Mouse (Mus musculus): ENCODE data around the gene Pgk1. TPM values are rescaled to one million over a fixed set of nuclear protein-coding genes. Genes with fewer than 3 reads are reported as not detected.
A peak's percentile ranks its signal among the peaks of the same experiment; 100 is the strongest.

Gene Pgk1
- polyA plus RNA-seq, 1 experiment from 2014 or later, result 263 TPM

- no peak overlapping the region for H3K4me2 ChIP-seq (ENCODE audit: low read length)
- 0 out of 2 replicates have a peak, but pooled peaks cover 2% of the 10 kb centered on the region for H3K36me3 ChIP-seq (ENCODE audit: control insufficient read depth, insufficient read depth)
- H3K9me3 ChIP-seq (ENCODE audit: control insufficient read depth, low read length), result no peaks in the 10 kb centered on the region
- WGBS, result 58% methylated on average over 5 of the region's 5 CpGs
- no peak overlapping the region for H3K9ac ChIP-seq (replicated peaks; ENCODE audit: low read depth, low read length)
- no peak overlapping the region for H3K27ac ChIP-seq (ENCODE audit: low read length)
- ATAC-seq, result no peak
- no peaks in the 10 kb centered on the region for H3K27me3 ChIP-seq (replicated peaks; ENCODE audit: control insufficient read depth, insufficient read depth, low read length)
- no peaks in the 10 kb centered on the region for H3K4me1 ChIP-seq (replicated peaks; ENCODE audit: control insufficient read depth, insufficient read depth, low read length)
- no peak overlapping the region for H3K4me3 ChIP-seq (replicated peaks; ENCODE audit: low read length)
Measured at GRCm38 (mm10) chrX:106197308-106197707, 10.4 kb downstream of the Pgk1 start.

DNA sequence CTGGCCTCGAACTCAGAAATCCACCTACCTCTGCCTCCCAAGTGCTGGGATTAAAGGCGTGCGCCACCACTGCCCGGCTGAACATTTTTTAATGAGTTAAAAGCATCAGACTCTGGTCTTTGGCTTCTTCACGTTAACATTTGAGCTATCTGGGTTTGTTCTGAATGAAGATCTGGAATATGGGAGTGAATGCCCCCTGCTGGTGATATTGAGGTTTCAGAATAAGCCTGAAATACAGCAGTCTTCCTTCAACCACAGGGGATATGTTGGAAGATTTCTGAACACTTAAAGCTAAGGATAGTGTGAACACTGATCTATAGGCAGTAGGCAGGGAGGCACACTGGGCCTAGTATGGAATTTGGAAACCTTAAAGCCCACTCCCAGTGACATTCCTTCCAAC lies 12.0 kb downstream of the Pgk1 start:
- 0 out of 2 replicates have a peak, but pooled peaks cover 2% of the 10 kb centered on the region for H3K36me3 ChIP-seq (ENCODE audit: control insufficient read depth, insufficient read depth)

GRCm38 (mm10) chrX:106209100-106209499 lies 22.2 kb downstream of the Pgk1 start:
- H3K36me3 ChIP-seq (ENCODE audit: control insufficient read depth, insufficient read depth), result no peaks in the 10 kb centered on the region
- WGBS, result 92% methylated on average over 2 of the region's 2 CpGs
- ATAC-seq, result no peak
- no peak overlapping the region for H3K9ac ChIP-seq (replicated peaks; ENCODE audit: low read depth, low read length)
- no peak overlapping the region for H3K4me3 ChIP-seq (replicated peaks; ENCODE audit: low read length)
- no peak overlapping the region for H3K4me2 ChIP-seq (ENCODE audit: low read length)
- no peaks in the 10 kb centered on the region for H3K4me1 ChIP-seq (replicated peaks; ENCODE audit: control insufficient read depth, insufficient read depth, low read length)
- H3K27ac ChIP-seq (ENCODE audit: low read length), result no peak overlapping the region
- no peaks in the 10 kb centered on the region for H3K9me3 ChIP-seq (ENCODE audit: control insufficient read depth, low read length)
- H3K27me3 ChIP-seq (replicated peaks; ENCODE audit: control insufficient read depth, insufficient read depth, low read length), result no peaks in the 10 kb centered on the region

More for the DNA sequence above, 12.0 kb downstream of the Pgk1 start:
- no peak overlapping the region for H3K4me2 ChIP-seq (ENCODE audit: low read length)
- H3K27ac ChIP-seq (ENCODE audit: low read length), result no peak overlapping the region
- H3K9ac ChIP-seq (replicated peaks; ENCODE audit: low read depth, low read length), result no peak overlapping the region
- H3K27me3 ChIP-seq (replicated peaks; ENCODE audit: control insufficient read depth, insufficient read depth, low read length), result no peaks in the 10 kb centered on the region
- no peaks in the 10 kb centered on the region for H3K9me3 ChIP-seq (ENCODE audit: control insufficient read depth, low read length)
- WGBS, result 75% methylated on average over 5 of the region's 5 CpGs
- no peaks in the 10 kb centered on the region for H3K4me1 ChIP-seq (replicated peaks; ENCODE audit: control insufficient read depth, insufficient read depth, low read length)
- no peak for ATAC-seq
- no peak overlapping the region for H3K4me3 ChIP-seq (replicated peaks; ENCODE audit: low read length)

GRCm38 (mm10) chrX:106219171-106220032 lies 32.5 kb downstream of the Pgk1 start:
- Histone ChIP-seq H3K27ac (ENCODE audit: low read length) (peak overlapping the region; percentile 92), H3K27me3 (replicated peaks; ENCODE audit: control insufficient read depth, insufficient read depth, low read length) (no peaks in the 10 kb centered on the region), H3K9me3 (ENCODE audit: control insufficient read depth, low read length) (peaks cover 3% of the 10 kb centered on the region; the same call in 1 of the 2 replicates), H3K4me2 (ENCODE audit: low read length) (peak overlapping the region; percentile 54), H3K4me1 (replicated peaks; ENCODE audit: control insufficient read depth, insufficient read depth, low read length) (no peaks in the 10 kb centered on the region), H3K9ac (replicated peaks; ENCODE audit: low read depth, low read length) (peak overlapping the region; percentile 85), H3K36me3 (ENCODE audit: control insufficient read depth, insufficient read depth) (no peaks in the 10 kb centered on the region), H3K4me3 (replicated peaks; ENCODE audit: low read length) (peak overlapping the region; percentile 64)
- ATAC-seq, result peak; percentile 96
- WGBS, result 23% methylated on average over 58 of the region's 60 CpGs

DNA sequence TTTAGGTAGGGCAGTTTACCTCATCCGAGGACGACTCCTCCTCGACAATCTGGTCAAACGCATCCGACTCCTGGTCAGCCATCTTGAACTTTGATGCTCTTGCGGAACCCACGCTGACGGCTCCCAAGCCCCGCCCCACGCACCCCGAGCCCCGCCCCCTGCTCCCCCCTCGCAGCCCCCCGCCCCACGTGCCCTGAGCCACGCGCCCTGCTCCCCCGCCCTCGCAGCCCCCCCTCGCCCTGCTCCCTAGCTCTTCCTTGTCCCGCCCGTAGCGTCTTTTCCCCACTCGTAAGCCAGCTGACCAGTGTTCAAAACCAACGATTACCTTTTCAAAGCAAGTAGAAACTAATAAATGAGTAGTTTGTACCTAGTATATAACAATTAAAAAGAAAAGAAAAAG lies 34.2 kb downstream of the Pgk1 start, which contains the start of gene Taf9b:
TSS of gene Taf9b (minus strand) at position 101 of the 400 bp plus-strand sequence.
- Histone ChIP-seq H3K4me3 (replicated peaks; ENCODE audit: low read length) (peak within 1 kb of the TSS; percentile 64), H3K9me3 (ENCODE audit: control insufficient read depth, low read length) (peaks cover 3% of the 10 kb centered on the region; the same call in 1 of the 2 replicates), H3K36me3 (ENCODE audit: control insufficient read depth, insufficient read depth) (no peaks in the 10 kb centered on the region), H3K4me1 (replicated peaks; ENCODE audit: control insufficient read depth, insufficient read depth, low read length) (no peaks in the 10 kb centered on the region), H3K4me2 (ENCODE audit: low read length) (peak within 1 kb of the TSS; percentile 54), H3K9ac (replicated peaks; ENCODE audit: low read depth, low read length) (peak within 1 kb of the TSS; percentile 85), H3K27ac (ENCODE audit: low read length) (peak within 1 kb of the TSS; percentile 92; the same call in 1 of the 2 replicates), H3K27me3 (replicated peaks; ENCODE audit: control insufficient read depth, insufficient read depth, low read length) (no peaks in the 10 kb centered on the region)
- ATAC-seq, result no peak
- 93% methylated on average over 13 of the region's 25 CpGs for WGBS

Other genes starting within 250 kb of the Pgk1 start
- 22.6 and 25.2 TPM in 2 replicates for gene Magt1, start 175.2 kb upstream of the Pgk1 start, polyA plus RNA-seq (2015; fragmentation: Nextera tagmentation; extraction: Ambion mirVana)
- gene Cox7b, start 171.4 kb upstream of the Pgk1 start, polyA plus RNA-seq (2015; fragmentation: Nextera tagmentation; extraction: Ambion mirVana), result 299 and 304 TPM in 2 replicates
- gene Atp7a, start 159.8 kb upstream of the Pgk1 start, polyA plus RNA-seq (2015; fragmentation: Nextera tagmentation; extraction: Ambion mirVana), result 17.6 and 20.7 TPM in 2 replicates
- gene Tlr13, start 43.9 kb upstream of the Pgk1 start, polyA plus RNA-seq (2015; fragmentation: Nextera tagmentation; extraction: Ambion mirVana), result 0.30 and 0.36 TPM in 2 replicates
- 14.7 and 16.3 TPM in 2 replicates for gene Taf9b, start 34.1 kb downstream of the Pgk1 start, polyA plus RNA-seq (2015; fragmentation: Nextera tagmentation; extraction: Ambion mirVana)
- gene Fnd3c2, start 68.3 kb downstream of the Pgk1 start, polyA plus RNA-seq (2015; fragmentation: Nextera tagmentation; extraction: Ambion mirVana), result not detected in 2 replicates